Mouse (Mus musculus): ENCODE data around the gene Gap43.
"Not testable (repeated sequence)": the region's sequence is repeated elsewhere in the genome, so short reads cannot be mapped to it uniquely, and the experiment has no call there.

Gap43 gene

DNA sequence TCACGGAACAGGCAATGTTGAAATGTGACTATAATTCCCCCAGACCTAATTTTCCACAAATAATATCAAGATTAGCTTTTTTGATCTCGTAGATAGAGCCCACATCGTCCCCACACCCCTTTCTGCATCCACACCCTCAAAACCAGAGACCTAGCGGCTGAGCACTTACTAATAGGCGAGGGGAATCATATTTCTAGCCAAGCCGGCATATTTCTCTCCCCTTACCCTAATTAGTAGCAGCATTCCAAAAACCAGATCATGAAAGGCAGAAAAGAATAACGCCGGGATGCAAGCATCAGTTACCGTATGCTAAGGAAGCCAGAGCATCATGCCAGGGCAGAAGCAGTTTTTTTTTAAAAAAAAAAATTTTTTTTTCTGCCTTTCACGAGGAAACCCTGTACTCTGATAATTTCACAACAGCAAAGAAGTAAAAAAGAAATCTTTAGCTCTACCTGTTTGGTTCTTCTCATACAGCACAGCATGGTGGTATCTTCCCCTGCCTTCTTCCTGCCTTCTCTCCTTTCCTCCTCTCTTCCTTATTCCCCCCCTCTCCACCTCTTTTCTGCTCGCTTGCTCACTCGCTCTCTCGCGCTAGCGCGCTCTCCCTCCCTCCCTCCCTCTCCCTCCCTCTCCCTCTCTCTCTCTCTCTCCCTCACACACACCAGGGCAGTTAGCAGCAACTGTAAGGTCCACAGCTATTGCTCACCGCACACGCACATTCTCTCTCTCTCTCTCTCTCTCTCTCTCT lies at the start of gene Gap43:
Gap43 (minus strand) TSS at position 631 of the 748 bp plus-strand sequence.
- in situ Hi-C loops (cut with MboI, MseI) = no loop called here

- in situ Hi-C loops (cut with MboI, MseI) = no loop called here
Observed at GRCm38 (mm10) chr16:42381328-42381838, 40.9 kb upstream of the Gap43 start.

GRCm38 (mm10) chr16:42380641-42381040 lies 40.2 kb upstream of the Gap43 start:
- in situ Hi-C loops (cut with MboI, MseI) = no loop called here

DNA sequence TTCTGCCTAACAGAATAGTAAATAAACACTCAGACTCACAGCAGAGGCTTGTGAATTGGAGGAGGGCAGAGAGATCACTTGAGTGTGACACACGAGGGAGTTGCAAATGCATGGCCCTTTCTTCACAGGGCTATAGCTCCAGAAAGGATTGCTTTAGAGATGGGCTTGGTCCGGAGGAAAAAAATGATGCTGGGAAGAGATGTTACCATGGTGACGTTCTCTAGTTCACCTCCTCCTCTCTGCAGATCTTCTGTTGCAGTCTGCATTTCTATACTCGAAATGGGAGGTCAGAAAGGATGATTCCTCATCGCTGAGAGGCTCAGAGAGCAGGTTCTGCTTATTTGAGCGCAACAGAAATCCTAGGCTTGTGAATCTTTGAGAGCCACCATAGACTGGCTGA lies 29.7 kb upstream of the Gap43 start:
- in situ Hi-C loops (cut with MboI, MseI) = no loop called here

DNA sequence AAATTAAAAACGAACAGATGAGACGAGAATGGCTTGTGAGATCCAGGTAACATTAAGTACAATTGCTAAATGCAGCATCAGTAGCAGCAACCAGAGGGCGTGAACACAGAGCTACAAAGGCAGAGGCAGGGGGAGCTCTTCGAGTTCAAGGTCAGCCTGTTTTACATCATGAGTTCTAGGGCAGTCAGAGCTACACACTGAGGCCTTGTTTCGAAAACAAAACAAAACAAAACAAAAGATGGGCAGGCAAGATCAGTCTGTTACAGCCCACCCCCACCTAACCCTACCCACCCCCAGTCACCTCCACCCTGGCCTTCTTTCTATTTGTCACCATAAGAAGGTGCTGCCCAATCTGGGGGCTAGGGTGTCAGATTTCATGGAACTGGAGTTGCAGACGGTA lies 28.9 kb upstream of the Gap43 start:
- in situ Hi-C loops (cut with MboI, MseI) = no loop called here

GRCm38 (mm10) chr16:42360061-42360460 lies 19.6 kb upstream of the Gap43 start:
- in situ Hi-C loops (cut with MboI, MseI) = no loop called here

- in situ Hi-C loops (cut with MboI, MseI) = no loop called here
Observed at GRCm38 (mm10) chr16:42358058-42358457, 17.6 kb upstream of the Gap43 start.

DNA sequence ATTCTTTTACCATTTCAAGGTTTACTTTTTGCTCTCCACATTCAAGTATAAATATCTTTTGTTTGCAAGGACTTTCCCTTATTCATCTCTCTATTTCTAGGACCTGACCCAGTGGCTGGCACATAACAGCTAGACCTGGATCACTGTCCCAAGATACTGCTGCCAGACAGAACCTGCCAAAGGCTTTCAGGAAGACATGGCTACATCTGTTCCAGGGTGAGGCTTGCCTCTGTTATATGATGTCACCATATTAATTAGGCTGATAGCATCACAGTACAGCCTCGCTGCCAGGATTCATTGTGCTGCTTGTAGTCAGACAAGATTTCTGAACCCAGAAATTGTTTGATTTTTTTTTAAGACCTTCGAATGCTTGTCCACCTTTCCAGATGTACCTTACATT lies 9.6 kb upstream of the Gap43 start:
- in situ Hi-C loops (cut with MboI, MseI) = no loop called here

DNA sequence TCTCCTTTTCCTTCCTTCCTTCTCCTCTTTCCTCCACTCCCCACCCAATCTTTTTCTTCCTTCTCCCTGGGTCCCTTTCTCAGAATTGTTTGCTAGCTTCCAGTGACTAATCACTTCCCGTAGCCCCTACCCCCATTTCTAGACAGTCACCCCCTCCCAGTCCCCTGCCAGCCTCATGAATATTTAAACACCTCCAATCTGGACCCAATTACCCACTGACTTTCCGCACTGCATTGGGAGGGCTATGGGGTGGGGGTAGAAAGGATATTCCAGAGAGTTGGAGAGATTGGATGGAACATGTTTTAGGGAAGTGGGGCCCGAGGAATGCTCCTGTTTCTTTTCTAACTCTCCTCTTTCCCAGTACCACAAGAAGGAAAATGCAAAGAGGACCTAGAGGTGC lies 414 bp upstream of the Gap43 start:
- in situ Hi-C loops (cut with MboI, MseI) = not testable (repeated sequence)

- in situ Hi-C loops (cut with MboI, MseI) = no loop called here
Observed at GRCm38 (mm10) chr16:42339512-42339911, 939 bp downstream of the Gap43 start.

GRCm38 (mm10) chr16:42338987-42339386 lies 1.5 kb downstream of the Gap43 start:
- in situ Hi-C loops (cut with MboI, MseI) = no loop called here

GRCm38 (mm10) chr16:42338342-42338741 lies 2.1 kb downstream of the Gap43 start:
- in situ Hi-C loops (cut with MboI, MseI) = no loop called here

GRCm38 (mm10) chr16:42337663-42338062 lies 2.8 kb downstream of the Gap43 start:
- in situ Hi-C loops (cut with MboI, MseI) = no loop called here

DNA sequence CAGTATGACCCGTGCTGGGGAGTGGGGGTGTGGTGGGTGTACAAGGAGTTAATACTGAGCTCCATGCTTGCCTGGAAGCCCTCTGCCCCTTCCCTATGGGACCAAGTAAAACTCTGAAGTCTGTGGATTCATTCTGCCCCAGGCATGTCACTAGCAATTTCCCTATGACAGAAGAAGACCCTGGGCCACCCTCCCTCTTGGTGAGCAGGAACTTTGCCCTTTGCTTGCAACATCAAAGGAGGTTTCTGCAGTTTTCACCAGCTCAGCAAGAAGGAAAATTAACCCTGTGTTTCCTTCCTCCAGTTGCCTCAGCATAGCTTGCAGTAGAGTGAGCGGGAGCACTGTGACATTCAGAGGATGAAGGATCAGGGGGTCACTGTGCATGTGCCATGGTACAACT lies 3.8 kb downstream of the Gap43 start:
- in situ Hi-C loops (cut with MboI, MseI) = no loop called here

GRCm38 (mm10) chr16:42332321-42332720 lies 8.1 kb downstream of the Gap43 start:
- in situ Hi-C loops (cut with MboI, MseI) = no loop called here

GRCm38 (mm10) chr16:42326191-42326590 lies 14.3 kb downstream of the Gap43 start:
- in situ Hi-C loops (cut with MboI, MseI) = no loop called here

DNA sequence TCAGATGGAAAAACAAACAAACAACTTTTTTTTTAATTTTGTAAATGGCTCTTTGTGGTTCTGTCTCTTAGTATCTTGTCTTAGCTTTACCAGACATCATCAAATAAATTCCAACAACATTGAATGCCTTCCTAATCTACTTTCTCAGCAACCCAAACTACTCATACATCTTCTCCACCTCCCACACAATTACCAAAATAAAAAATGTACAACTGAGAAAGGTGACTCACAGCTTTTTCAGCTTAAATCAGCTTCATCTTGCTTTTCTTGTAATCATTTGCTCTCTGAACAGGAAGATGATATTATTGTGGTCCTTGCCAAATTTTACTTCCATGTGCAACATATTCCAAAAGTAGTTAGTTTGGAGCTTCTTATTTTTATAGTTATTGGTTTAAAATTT lies 14.9 kb downstream of the Gap43 start:
- in situ Hi-C loops (cut with MboI, MseI) = no loop called here

DNA sequence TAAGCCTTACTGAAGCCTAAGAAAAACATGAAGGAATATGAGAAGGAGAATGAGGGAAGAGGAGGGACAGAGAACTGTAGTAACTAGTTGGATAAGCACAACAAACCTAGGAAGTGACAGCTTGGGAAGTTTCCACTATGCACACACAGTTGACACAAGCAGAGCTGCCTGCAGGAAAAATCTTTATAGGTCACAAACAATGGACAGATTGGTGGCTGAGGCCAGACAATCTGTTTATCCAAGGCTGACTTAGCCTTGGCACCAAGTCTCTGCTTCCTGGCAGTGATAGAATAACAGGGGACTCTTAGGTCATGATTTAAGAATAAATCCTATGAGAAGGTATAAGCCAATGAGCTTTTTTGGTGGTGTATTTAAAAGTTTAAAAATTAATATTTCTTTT lies 20.6 kb downstream of the Gap43 start:
- in situ Hi-C loops (cut with MboI, MseI) = no loop called here

- in situ Hi-C loops (cut with MboI, MseI) = no loop called here
Observed at GRCm38 (mm10) chr16:42319365-42319764, 21.1 kb downstream of the Gap43 start.

DNA sequence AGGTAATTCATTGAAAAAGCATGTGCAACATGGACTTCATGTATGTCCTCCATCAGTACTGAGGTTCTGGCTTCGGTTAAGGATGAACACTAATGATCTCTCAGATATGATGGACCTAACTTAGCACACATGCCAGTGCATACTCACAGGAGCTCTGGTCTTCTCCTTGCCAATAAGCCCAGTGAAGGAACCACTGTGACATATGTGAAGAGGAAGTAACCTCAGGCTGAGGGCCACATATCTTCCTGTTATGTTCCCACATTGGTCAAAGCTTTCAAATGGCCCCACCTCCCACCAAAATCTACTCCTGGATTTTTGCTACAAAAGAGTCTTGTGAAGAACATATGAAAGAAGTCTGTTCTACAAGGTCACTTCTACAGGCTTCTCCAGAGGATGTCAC lies 28.3 kb downstream of the Gap43 start:
- in situ Hi-C loops (cut with MboI, MseI) = no loop called here

DNA sequence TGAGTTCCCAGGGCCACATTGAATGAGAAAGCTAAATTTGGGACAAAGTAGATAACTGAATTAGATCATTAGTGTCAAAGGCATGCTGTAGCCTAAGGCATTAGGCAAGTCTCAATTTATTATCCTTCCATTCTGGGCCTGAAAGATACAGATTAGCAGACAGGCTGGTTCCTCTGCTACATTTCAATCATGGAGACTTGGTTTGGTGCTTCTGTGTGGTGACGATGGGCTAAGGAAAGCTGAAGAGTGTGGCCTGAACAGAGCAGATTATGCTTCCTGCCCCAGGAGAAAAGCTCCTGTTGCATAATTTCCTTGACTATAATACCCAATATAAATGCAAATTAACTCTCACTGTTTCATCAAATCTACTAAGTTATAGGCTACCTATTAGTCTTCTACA lies 31.7 kb downstream of the Gap43 start:
- in situ Hi-C loops (cut with MboI, MseI) = no loop called here

- in situ Hi-C loops (cut with MboI, MseI) = no loop called here
Observed at GRCm38 (mm10) chr16:42305934-42306701, 34.3 kb downstream of the Gap43 start.

DNA sequence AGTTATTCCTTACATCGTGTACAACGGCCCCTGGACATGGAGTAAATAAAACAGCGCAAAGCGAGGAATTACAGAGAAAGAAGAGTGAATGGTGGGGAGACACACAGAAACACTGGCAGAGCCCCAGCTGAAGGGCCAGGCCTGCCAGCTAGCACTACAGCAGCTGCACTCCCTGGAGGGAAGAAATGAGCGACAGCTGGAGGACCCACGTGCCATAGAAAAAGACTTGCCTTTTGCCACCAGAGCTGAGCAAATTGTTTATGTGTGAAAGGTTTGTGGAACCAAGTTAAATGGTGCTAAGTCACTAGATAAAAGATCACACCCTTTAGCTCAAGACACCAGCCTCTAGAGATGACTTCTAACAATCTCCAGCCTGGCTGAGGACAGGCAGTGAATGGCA lies 37.0 kb downstream of the Gap43 start:
- in situ Hi-C loops (cut with MboI, MseI) = no loop called here

All from regulatory T cell (primary cell).